Mouse (Mus musculus) C2C12 (cell line): Measurements from ENCODE around the gene Tmc6. TPM values are rescaled to one million over a fixed set of nuclear protein-coding genes. Genes with fewer than 3 reads are reported as not detected.
A peak's percentile ranks its signal among the peaks of the same experiment; 100 is the strongest.

ENCODE experiments used
- H3K27me3 ChIP-seq: one replicate; pipeline ENCODE4 v1.6.1; 2011; ENCODE audit not compliant: control insufficient read depth, insufficient read depth, insufficient read length
- H3K36me3 ChIP-seq: one replicate; pipeline ENCODE4 v1.6.1; 2011; ENCODE audit not compliant: control insufficient read depth, insufficient read depth
- H3K4me3 ChIP-seq: one replicate; pipeline ENCODE4 v1.5.1; 2011; ENCODE audit warnings: mild to moderate bottlenecking, control low read depth; ENCODE audit not compliant: poor library complexity, insufficient read depth, severe bottlenecking
- H3K79me2 ChIP-seq: one replicate; pipeline ENCODE4 v1.6.1; 2011; ENCODE audit not compliant: control insufficient read depth, insufficient read depth
- H3K79me3 ChIP-seq: one replicate; pipeline ENCODE4 v1.6.1; 2011; ENCODE audit warnings: low read depth, control low read depth
- H3ac ChIP-seq: one replicate; pipeline ENCODE3; 2011; ENCODE audit warnings: low read depth; ENCODE audit not compliant: control insufficient read depth, insufficient read length
- CEBPB ChIP-seq: IDR thresholded peaks from one replicate; pipeline ENCODE4 v1.6.1; 2011; ENCODE audit warnings: low read depth, mild to moderate bottlenecking, control low read depth, moderate library complexity
- CTCF ChIP-seq: IDR thresholded peaks from one replicate; pipeline ENCODE4 v1.5.1; 2011; ENCODE audit not compliant: control insufficient read depth, insufficient read depth, insufficient read length
- FOSL1 ChIP-seq: IDR thresholded peaks from one replicate; pipeline ENCODE4 v1.8.0; 2011; ENCODE audit warnings: mild to moderate bottlenecking, low read length; ENCODE audit not compliant: poor library complexity, insufficient read depth, severe bottlenecking
- MAX ChIP-seq: IDR thresholded peaks from one replicate; pipeline ENCODE4 v1.6.1; 2011; ENCODE audit warnings: mild to moderate bottlenecking, control low read depth
- MYOD1 ChIP-seq: IDR thresholded peaks from one replicate; pipeline ENCODE4 v1.6.1; 2011; ENCODE audit warnings: low read depth; ENCODE audit not compliant: control insufficient read depth, insufficient read length
- MYOG ChIP-seq: IDR thresholded peaks from one replicate; pipeline ENCODE4 v1.6.1; 2011; ENCODE audit not compliant: control insufficient read depth, insufficient read length; ENCODE audit errors: extremely low read depth
- USF1 ChIP-seq: IDR thresholded peaks from one replicate; pipeline ENCODE4 v1.6.1; 2011; ENCODE audit warnings: low read depth, mild to moderate bottlenecking, control low read depth, moderate library complexity
- polyA plus RNA-seq: library from polyadenylated mRNA; unstranded; fragments of >200 nt; fragmentation: generic; extraction: Trizol; gene quantifications from one replicate; pipeline ENCODE4 v1.2.1, GENCODE M21; 2012; ENCODE audit warnings: missing spikeins

Tmc6 gene
- polyA plus RNA-seq, 1 experiment = 23.2 TPM

DNA sequence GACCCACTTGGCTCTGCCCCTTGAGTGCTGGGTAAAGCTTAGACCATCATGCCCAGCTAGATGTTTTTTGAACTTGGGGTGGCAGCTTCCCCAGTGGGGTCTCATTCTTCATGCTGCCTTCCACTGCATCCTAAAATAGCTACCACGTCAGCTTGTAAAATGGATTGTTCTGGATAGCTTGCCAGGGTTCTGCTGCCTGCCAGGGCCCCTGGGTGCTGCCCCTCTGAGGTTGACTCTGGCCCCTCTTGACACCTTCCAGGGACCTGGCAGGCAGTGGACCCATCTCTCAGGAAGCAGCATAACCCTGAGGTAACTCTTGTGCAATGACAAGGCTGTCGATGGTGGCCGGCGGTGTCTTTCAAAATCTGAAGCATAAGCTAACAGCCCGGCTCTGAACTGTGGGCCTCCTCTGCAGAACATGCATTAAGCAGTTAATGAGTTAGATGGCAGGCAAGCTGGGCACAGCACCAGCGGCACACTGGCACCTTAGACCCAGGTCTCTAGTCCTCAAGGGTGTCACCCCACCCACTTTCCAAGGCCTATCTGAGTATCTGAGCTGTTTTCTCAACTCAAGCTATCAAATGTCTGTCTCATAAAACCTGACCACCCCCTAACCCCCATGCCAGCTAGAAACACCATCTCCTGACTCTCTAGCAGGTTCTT, 32.8 kb upstream of the Tmc6 start:
- H3K79me3 ChIP-seq = peaks cover 50% of the 10 kb centered on the region
- TF ChIP-seq MYOG = no peak
- no peak for TF ChIP-seq MYOD1
- TF ChIP-seq USF1 = no peak
- no peak for TF ChIP-seq MAX
- no peak for TF ChIP-seq CTCF
- no peak for TF ChIP-seq CEBPB
- TF ChIP-seq FOSL1 = no peak
- H3K36me3 ChIP-seq = peaks cover 78% of the 10 kb centered on the region
- H3ac ChIP-seq = no peak overlapping the region
- H3K27me3 ChIP-seq = no peaks in the 10 kb centered on the region
- no peak overlapping the region for H3K4me3 ChIP-seq
- peaks cover 96% of the 10 kb centered on the region for H3K79me2 ChIP-seq

DNA sequence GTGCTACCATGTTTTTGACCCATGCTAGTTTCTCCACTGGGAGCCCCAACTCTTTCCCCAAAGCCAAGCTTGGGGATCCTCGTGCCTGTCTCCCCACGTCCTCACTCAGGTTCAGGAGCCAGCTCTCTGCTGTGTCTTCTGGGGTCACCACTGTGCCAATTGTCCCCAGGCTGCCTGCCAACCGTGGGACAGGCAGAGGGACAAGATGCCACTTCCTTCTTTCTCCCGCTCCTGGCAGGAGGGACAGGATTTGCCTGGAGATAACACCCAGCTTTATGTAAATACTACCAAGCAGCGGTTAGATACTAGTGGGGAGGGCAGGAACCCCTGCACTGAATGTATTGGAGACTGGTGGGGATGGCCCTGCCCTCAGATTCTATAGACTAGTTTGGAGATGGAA, 31.9 kb upstream of the Tmc6 start:
- Histone ChIP-seq H3K27me3 (no peaks in the 10 kb centered on the region), H3ac (no peak overlapping the region), H3K36me3 (peaks cover 68% of the 10 kb centered on the region), H3K79me3 (peaks cover 41% of the 10 kb centered on the region), H3K4me3 (no peak overlapping the region), H3K79me2 (peaks cover 92% of the 10 kb centered on the region)
- no peak for TF ChIP-seq CTCF
- TF ChIP-seq CEBPB = no peak
- no peak for TF ChIP-seq MAX
- no peak for TF ChIP-seq FOSL1
- TF ChIP-seq MYOG = no peak
- no peak for TF ChIP-seq USF1
- no peak for TF ChIP-seq MYOD1

GRCm38 (mm10) chr11:117810401-117811046, 28.5 kb upstream of the Tmc6 start:
- peak overlapping the region; percentile 78 for H3ac ChIP-seq
- H3K79me2 ChIP-seq = peaks cover 62% of the 10 kb centered on the region
- TF ChIP-seq MYOG (no peak), MYOD1 (peak; percentile 13), FOSL1 (no peak), CTCF (no peak)
- H3K79me3 ChIP-seq = peaks cover 25% of the 10 kb centered on the region
- H3K27me3 ChIP-seq = no peaks in the 10 kb centered on the region
- H3K36me3 ChIP-seq = peaks cover 38% of the 10 kb centered on the region
- H3K4me3 ChIP-seq = peak overlapping the region; percentile 93

- Histone ChIP-seq H3ac (peak within 1 kb of the TSS; percentile 78), H3K36me3 (peaks cover 30% of the 10 kb centered on the region), H3K79me3 (peaks cover 25% of the 10 kb centered on the region), H3K79me2 (peaks cover 53% of the 10 kb centered on the region), H3K27me3 (no peaks in the 10 kb centered on the region), H3K4me3 (peak within 1 kb of the TSS; percentile 93)
- TF ChIP-seq USF1 (no peak), MAX (no peak), CEBPB (no peak), CTCF (no peak), FOSL1 (no peak), MYOD1 (no peak), MYOG (no peak)
These were observed 27.7 kb upstream of the Tmc6 start, which contains the start of the genes Gm20708 and Syngr2 for GRCm38 (mm10) chr11:117809407-117810311. TSS of gene Gm20708 (plus strand) at chr11:117809668. TSS of gene Syngr2 (plus strand) at chr11:117809668.

GRCm38 (mm10) chr11:117806781-117807180, 24.8 kb upstream of the Tmc6 start:
- no peak for TF ChIP-seq MYOD1
- no peak for TF ChIP-seq CTCF
- no peak for TF ChIP-seq CEBPB
- TF ChIP-seq USF1 = no peak
- no peak for TF ChIP-seq MYOG
- TF ChIP-seq MAX = no peak
- H3K27me3 ChIP-seq = no peaks in the 10 kb centered on the region
- no peak overlapping the region for H3K4me3 ChIP-seq
- H3K79me3 ChIP-seq = peaks cover 8% of the 10 kb centered on the region
- H3K36me3 ChIP-seq = peaks cover 6% of the 10 kb centered on the region
- H3ac ChIP-seq = no peak overlapping the region
- H3K79me2 ChIP-seq = peaks cover 24% of the 10 kb centered on the region
